Mouse (Mus musculus): ENCODE results near the gene Fam189a1.

DNA sequence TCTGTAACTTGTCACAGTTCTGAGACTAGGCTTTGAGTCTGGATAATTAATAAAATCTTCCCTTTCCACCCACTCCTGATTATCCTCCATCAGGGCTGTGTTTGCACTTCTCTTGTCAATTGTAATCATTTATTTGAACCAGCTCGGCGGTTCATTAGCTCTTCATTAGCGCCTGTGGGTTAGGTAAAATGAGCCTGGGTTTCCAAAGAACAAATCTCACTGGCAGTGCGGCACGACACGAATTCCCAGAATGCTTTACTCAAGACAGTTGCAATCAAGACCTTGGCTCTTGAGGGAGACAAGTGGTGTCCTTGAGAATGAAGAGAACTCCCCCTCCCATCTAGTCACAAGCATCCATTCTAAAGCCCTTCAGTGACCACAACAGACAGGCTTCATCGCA is 124.6 kb downstream of the Fam189a1 start:
- no peak for TF ChIP-seq EP300 (IDR thresholded peaks at IDR 0.05; ENCODE audit: low read depth)
- no peak for TF ChIP-seq CTCF (IDR thresholded peaks at IDR 0.05; ENCODE audit: low read depth)

All from liver, embryonic 14.5 days (tissue).